Mouse (Mus musculus) midbrain, embryonic 11.5 days (tissue): ENCODE measurements at regions not wholly inside any gene's neighbourhood (a gene's known extent, or its start where the extent isn't known, plus 50 kb on each side); places are given as distances from the start of the nearest gene placed in this dataset.
"Not testable (repeated sequence)": the region's sequence is repeated elsewhere in the genome, so short reads cannot be mapped to it uniquely, and the experiment has no call there.

Source experiments
- ATAC-seq: fragments of 200-750 bp; cut with Nextera tagmentation; 2 replicates; pipeline ENCODE4 v1.8.0; 2017; ENCODE audit warnings: moderate TSS enrichment, moderate library complexity; ENCODE audit not compliant: low FRiP score
- DNase-seq: peaks from one replicate; pipeline ENCODE4 v3.0.0; 2015; ENCODE audit warnings: low spot score; ENCODE audit errors: missing footprints
- H3K27ac ChIP-seq: fragments of 300-500 bp; sonication (generic); 2 replicates; pipeline ENCODE4 v1.5.1; 2014; ENCODE audit warnings: low read depth, low read length
- H3K27me3 ChIP-seq: fragments of 300-500 bp; sonication (generic); 2 replicates; pipeline ENCODE4 v1.6.1; 2014; ENCODE audit warnings: mild to moderate bottlenecking, low read length, moderate library complexity, mixed read lengths; ENCODE audit not compliant: control insufficient read depth, insufficient read depth
- H3K36me3 ChIP-seq: fragments of 300-500 bp; sonication (generic); 2 replicates; pipeline ENCODE4 v1.6.1; 2014; ENCODE audit warnings: mild to moderate bottlenecking, low read length, moderate library complexity, mixed read lengths; ENCODE audit not compliant: control insufficient read depth, insufficient read depth
- H3K4me1 ChIP-seq: fragments of 300-500 bp; sonication (generic); 2 replicates; pipeline ENCODE4 v1.6.1; 2014; ENCODE audit warnings: low read length; ENCODE audit not compliant: control insufficient read depth, insufficient read depth
- H3K4me2 ChIP-seq: fragments of 300-500 bp; sonication (generic); 2 replicates; pipeline ENCODE4 v1.6.1; 2014; ENCODE audit warnings: mild to moderate bottlenecking, moderate library complexity
- H3K4me3 ChIP-seq: fragments of 300-500 bp; sonication (generic); 2 replicates; pipeline ENCODE4 v1.5.1; 2014; ENCODE audit warnings: low read depth, low read length
- H3K9ac ChIP-seq: fragments of 300-500 bp; sonication (generic); 2 replicates; pipeline ENCODE4 v1.6.1; 2014; ENCODE audit warnings: low read length
- H3K9me3 ChIP-seq: fragments of 300-500 bp; sonication (generic); 2 replicates; pipeline ENCODE4 v1.6.1; 2016; ENCODE audit warnings: low read length; ENCODE audit not compliant: control insufficient read depth
- WGBS: fragments of 180-500 bp; shearing (Covaris S2); extraction: QIAGEN DNeasy Blood & Tissue Kit; methylation state at CpG from one replicate; pipeline ENCODE4 v1.1.7; 2014; 5-methylcytosine and 5-hydroxymethylcytosine counted together

GRCm38 (mm10) chr17:69848306-69848705, 120.6 kb upstream of the Dlgap1 start:
- no peak overlapping the region for H3K27ac ChIP-seq
- no peak for DNase-seq
- H3K9ac ChIP-seq = no peak overlapping the region
- no peak overlapping the region for H3K4me2 ChIP-seq
- no peaks in the 10 kb centered on the region for H3K9me3 ChIP-seq
- no peaks in the 10 kb centered on the region for H3K4me1 ChIP-seq
- no peaks in the 10 kb centered on the region for H3K36me3 ChIP-seq
- no peak overlapping the region for H3K4me3 ChIP-seq
- H3K27me3 ChIP-seq = no peaks in the 10 kb centered on the region
- 70% methylated on average over 1 of the region's 1 CpGs for WGBS
- no peak for ATAC-seq

GRCm38 (mm10) chr17:69850075-69850474, 118.8 kb upstream of the Dlgap1 start:
- Histone ChIP-seq H3K4me3 (no peak overlapping the region), H3K36me3 (no peaks in the 10 kb centered on the region), H3K27me3 (no peaks in the 10 kb centered on the region), H3K4me2 (no peak overlapping the region), H3K4me1 (no peaks in the 10 kb centered on the region), H3K27ac (no peak overlapping the region), H3K9ac (no peak overlapping the region), H3K9me3 (no peaks in the 10 kb centered on the region)
- ATAC-seq (no peak), DNase-seq (no peak)
- WGBS = 32% methylated on average over 1 of the region's 1 CpGs

GRCm38 (mm10) chr17:69879958-69880357, 88.9 kb upstream of the Dlgap1 start:
- H3K4me3 ChIP-seq, H3K27me3 ChIP-seq, H3K4me2 ChIP-seq, DNase-seq, H3K36me3 ChIP-seq, H3K27ac ChIP-seq, ATAC-seq, H3K4me1 ChIP-seq, H3K9me3 ChIP-seq, H3K9ac ChIP-seq: not testable (repeated sequence)
- WGBS = 93% methylated on average over 8 of the region's 8 CpGs

GRCm38 (mm10) chr17:69893980-69894379, 74.9 kb upstream of the Dlgap1 start:
- H3K27ac ChIP-seq = no peak overlapping the region
- H3K9ac ChIP-seq = no peak overlapping the region
- ATAC-seq (no peak), DNase-seq (no peak)
- no peaks in the 10 kb centered on the region for H3K9me3 ChIP-seq
- WGBS = 69% methylated on average over 4 of the region's 4 CpGs
- no peak overlapping the region for H3K4me2 ChIP-seq
- no peaks in the 10 kb centered on the region for H3K4me1 ChIP-seq
- H3K27me3 ChIP-seq = no peaks in the 10 kb centered on the region
- no peaks in the 10 kb centered on the region for H3K36me3 ChIP-seq
- no peak overlapping the region for H3K4me3 ChIP-seq
